Mouse (Mus musculus): ENCODE data around the gene Avpr1b. TPM values are rescaled to one million over a fixed set of nuclear protein-coding genes. Genes with fewer than 3 reads are reported as not detected.

Avpr1b gene
- polyA plus RNA-seq, 2 experiments = not detected

DNA sequence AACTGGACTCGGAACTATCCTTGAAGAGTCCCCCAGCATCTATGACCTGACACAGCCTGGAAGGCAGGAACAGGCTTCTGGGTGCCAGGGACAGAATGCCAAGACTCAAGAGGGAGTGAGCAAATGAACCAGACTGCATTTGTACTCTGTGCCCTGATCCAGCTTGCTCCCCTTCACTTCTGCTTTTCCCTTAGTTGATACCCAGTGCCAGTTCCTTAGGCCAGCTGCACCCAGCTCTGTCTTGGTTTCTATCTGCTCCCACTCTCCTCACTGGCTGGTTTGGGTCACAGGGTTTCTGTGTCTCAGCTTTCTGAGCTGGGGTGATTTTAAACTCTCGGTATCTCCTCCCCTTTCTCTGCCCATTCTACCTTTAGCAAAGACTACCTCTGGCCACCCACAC, 7.7 kb downstream of the Avpr1b start:
- Histone ChIP-seq H3K36me3 (replicated peaks; ENCODE audit: control insufficient read depth, insufficient read depth, low read depth) (no peaks in the 10 kb centered on the region), H3K9ac (replicated peaks) (no peak overlapping the region), H3K27ac (no peak overlapping the region), H3K27me3 (ENCODE audit: control insufficient read depth, insufficient read depth, low read length) (no peaks in the 10 kb centered on the region), H3K4me1 (replicated peaks; ENCODE audit: control insufficient read depth in 2 of 2, insufficient read depth in 2 of 2, low read length in 1 of 2) (no peaks in the 10 kb centered on the region; a peak in 1 of 4 replicates), H3K4me3 (ENCODE audit: insufficient read depth in 1 of 2, low read depth in 2 of 2, low read length in 2 of 2) (no peak overlapping the region), H3K9me3 (ENCODE audit: control insufficient read depth, low read length) (no peaks in the 10 kb centered on the region), H3K4me2 (ENCODE audit: low read depth) (no peak overlapping the region)
- ATAC-seq (ENCODE audit: insufficient read depth) (no peak), DNase-seq (ENCODE audit: low read depth in 3 of 3, low spot score in 3 of 3) (no peak)
- WGBS (ENCODE audit: insufficient replicate concordance) = 43% methylated on average over 2 of the region's 2 CpGs
- TF ChIP-seq CTCF (IDR thresholded peaks at IDR 0.05; ENCODE audit: low read depth) (no peak), EP300 (IDR thresholded peaks at IDR 0.05; ENCODE audit: low read depth) (no peak)

DNA sequence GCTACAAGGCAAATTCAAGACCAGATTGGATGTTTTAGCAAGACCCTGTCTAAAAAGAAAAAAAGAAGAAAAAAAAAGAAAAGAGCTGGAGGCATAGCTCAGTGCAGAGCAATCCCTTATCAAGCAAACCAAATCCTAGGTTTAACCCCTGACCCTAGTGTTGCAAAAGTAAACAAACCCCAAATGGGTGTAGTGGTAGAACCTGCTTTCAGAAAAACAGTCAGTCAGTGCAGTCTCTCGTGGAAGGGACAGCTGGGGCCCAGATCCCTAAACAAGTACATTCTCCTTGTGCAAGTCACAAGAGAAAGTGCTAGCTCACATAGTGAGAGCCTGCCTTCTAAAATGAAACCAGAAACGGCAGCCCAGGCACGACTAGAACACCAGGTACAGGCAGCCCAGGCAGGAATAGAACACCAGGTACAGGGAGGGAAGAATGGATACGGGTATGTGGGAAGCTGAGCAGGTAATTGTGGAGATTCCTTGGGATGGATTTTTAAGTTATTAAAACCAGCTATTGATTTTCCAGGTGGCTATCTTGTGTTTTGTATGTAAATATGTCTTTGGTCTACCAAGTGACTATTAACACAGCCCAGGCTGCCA, 13.6 kb downstream of the Avpr1b start:
- TF ChIP-seq EP300 (IDR thresholded peaks at IDR 0.05; ENCODE audit: low read depth) (no peak), CTCF (IDR thresholded peaks at IDR 0.05; ENCODE audit: low read depth) (no peak)
- peak overlapping the region; percentile 9; the same call in 1 of the 2 replicates for H3K4me2 ChIP-seq (ENCODE audit: low read depth)
- H3K4me1 ChIP-seq (replicated peaks; ENCODE audit: control insufficient read depth in 2 of 2, insufficient read depth in 2 of 2, low read length in 1 of 2) = peaks cover 13 to 26% of the 10 kb centered on the region in 2 experiments
- ATAC-seq (ENCODE audit: insufficient read depth) (no peak), DNase-seq (ENCODE audit: low read depth in 3 of 3, low spot score in 3 of 3) (no peak)
- H3K27me3 ChIP-seq (ENCODE audit: control insufficient read depth, insufficient read depth, low read length) = no peaks in the 10 kb centered on the region
- WGBS (ENCODE audit: insufficient replicate concordance) = 40% methylated on average over 4 of the region's 4 CpGs
- H3K9me3 ChIP-seq (ENCODE audit: control insufficient read depth, low read length) = no peaks in the 10 kb centered on the region
- H3K36me3 ChIP-seq (replicated peaks; ENCODE audit: control insufficient read depth, insufficient read depth, low read depth) = no peaks in the 10 kb centered on the region
- no peak overlapping the region; the same call in 1 of the 2 replicates for H3K9ac ChIP-seq (replicated peaks)
- no peak overlapping the region for H3K27ac ChIP-seq
- H3K4me3 ChIP-seq (ENCODE audit: insufficient read depth in 1 of 2, low read depth in 2 of 2, low read length in 2 of 2) = no peak overlapping the region

- Histone ChIP-seq H3K27me3 (ENCODE audit: control insufficient read depth, insufficient read depth, low read length) (no peaks in the 10 kb centered on the region), H3K36me3 (replicated peaks; ENCODE audit: control insufficient read depth, insufficient read depth, low read depth) (no peaks in the 10 kb centered on the region), H3K4me2 (ENCODE audit: low read depth) (peak overlapping the region; percentile 33), H3K4me1 (replicated peaks; ENCODE audit: control insufficient read depth in 2 of 2, insufficient read depth in 2 of 2, low read length in 1 of 2) (peaks cover 13 to 26% of the 10 kb centered on the region in 2 experiments), H3K9ac (replicated peaks) (no peak overlapping the region), H3K27ac (no peak overlapping the region), H3K4me3 (ENCODE audit: insufficient read depth in 1 of 2, low read depth in 2 of 2, low read length in 2 of 2) (no peak overlapping the region), H3K9me3 (ENCODE audit: control insufficient read depth, low read length) (no peaks in the 10 kb centered on the region)
- ATAC-seq (ENCODE audit: insufficient read depth) (peak; percentile 77), DNase-seq (ENCODE audit: low read depth in 3 of 3, low spot score in 3 of 3) (peak; percentile 80 to 83 (median 81))
- TF ChIP-seq CTCF (IDR thresholded peaks at IDR 0.05; ENCODE audit: low read depth) = peak; percentile 95
- TF ChIP-seq EP300 (IDR thresholded peaks at IDR 0.05; ENCODE audit: low read depth) = no peak
- WGBS (ENCODE audit: insufficient replicate concordance) = 61% methylated on average over 16 of the region's 16 CpGs
Observed at GRCm38 (mm10) chr1:131613361-131614133, 14.5 kb downstream of the Avpr1b start.

DNA sequence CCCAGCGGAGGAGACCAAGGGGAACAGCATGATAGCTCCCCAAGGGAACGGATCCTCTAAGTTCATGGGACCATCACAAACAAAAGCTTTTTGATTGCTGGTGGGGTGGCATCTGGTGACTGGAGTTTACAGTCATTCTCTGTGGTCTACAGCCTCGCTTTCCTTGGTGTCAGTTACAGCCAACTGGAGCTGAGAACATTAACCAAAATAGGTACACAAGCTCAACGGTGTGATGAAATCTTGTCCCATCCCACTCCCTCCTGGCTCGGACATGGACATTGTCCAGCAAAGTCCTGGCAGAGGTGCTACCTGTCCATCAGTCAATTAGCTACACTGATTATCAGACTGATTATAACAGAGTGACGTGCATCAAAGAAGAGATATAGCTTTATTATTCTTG, 15.6 kb downstream of the Avpr1b start:
- WGBS (ENCODE audit: insufficient replicate concordance) = 69% methylated on average over 6 of the region's 6 CpGs
- H3K9ac ChIP-seq (replicated peaks) = no peak overlapping the region
- H3K27ac ChIP-seq = no peak overlapping the region
- ATAC-seq (ENCODE audit: insufficient read depth) = no peak
- H3K9me3 ChIP-seq (ENCODE audit: control insufficient read depth, low read length) = no peaks in the 10 kb centered on the region
- no peak for DNase-seq (ENCODE audit: low read depth in 3 of 3, low spot score in 3 of 3)
- no peaks in the 10 kb centered on the region for H3K36me3 ChIP-seq (replicated peaks; ENCODE audit: control insufficient read depth, insufficient read depth, low read depth)
- TF ChIP-seq EP300 (IDR thresholded peaks at IDR 0.05; ENCODE audit: low read depth) (no peak), CTCF (IDR thresholded peaks at IDR 0.05; ENCODE audit: low read depth) (no peak)
- H3K4me2 ChIP-seq (ENCODE audit: low read depth) = no peak overlapping the region
- peaks cover 13 to 26% of the 10 kb centered on the region in 2 experiments for H3K4me1 ChIP-seq (replicated peaks; ENCODE audit: control insufficient read depth in 2 of 2, insufficient read depth in 2 of 2, low read length in 1 of 2)
- no peaks in the 10 kb centered on the region for H3K27me3 ChIP-seq (ENCODE audit: control insufficient read depth, insufficient read depth, low read length)
- H3K4me3 ChIP-seq (ENCODE audit: insufficient read depth in 1 of 2, low read depth in 2 of 2, low read length in 2 of 2) = no peak overlapping the region

GRCm38 (mm10) chr1:131616131-131616530, 17.1 kb downstream of the Avpr1b start:
- 53% methylated on average over 1 of the region's 1 CpGs for WGBS (ENCODE audit: insufficient replicate concordance)
- peak overlapping the region; percentile 2; the same call in 1 of the 2 replicates for H3K4me2 ChIP-seq (ENCODE audit: low read depth)

More at GRCm38 (mm10) chr1:131616131-131616530, 17.1 kb downstream of the Avpr1b start:
- Histone ChIP-seq H3K27me3 (ENCODE audit: control insufficient read depth, insufficient read depth, low read length) (no peaks in the 10 kb centered on the region), H3K4me1 (replicated peaks; ENCODE audit: control insufficient read depth in 2 of 2, insufficient read depth in 2 of 2, low read length in 1 of 2) (peaks cover 13 to 26% of the 10 kb centered on the region in 2 experiments), H3K27ac (peak overlapping the region; percentile 15; the same call in 1 of the 2 replicates), H3K36me3 (replicated peaks; ENCODE audit: control insufficient read depth, insufficient read depth, low read depth) (no peaks in the 10 kb centered on the region), H3K4me3 (ENCODE audit: insufficient read depth in 1 of 2, low read depth in 2 of 2, low read length in 2 of 2) (no peak overlapping the region), H3K9me3 (ENCODE audit: control insufficient read depth, low read length) (no peaks in the 10 kb centered on the region), H3K9ac (replicated peaks) (no peak overlapping the region)
- TF ChIP-seq CTCF (IDR thresholded peaks at IDR 0.05; ENCODE audit: low read depth) = no peak
- no peak for TF ChIP-seq EP300 (IDR thresholded peaks at IDR 0.05; ENCODE audit: low read depth)
- DNase-seq (ENCODE audit: low read depth in 3 of 3, low spot score in 3 of 3) = no peak
- peak; percentile 4; the same call in 1 of the 2 replicates for ATAC-seq (ENCODE audit: insufficient read depth)

All from liver, embryonic 14.5 days (tissue).